Mouse (Mus musculus) liver, embryonic 12.5 days (tissue): ENCODE measurements around the gene Stpg1. TPM values are rescaled to one million over a fixed set of nuclear protein-coding genes. Genes with fewer than 3 reads are reported as not detected.

Source experiments
- ATAC-seq: fragments of 200-750 bp; cut with Nextera tagmentation; 2 replicates; pipeline ENCODE4 v1.8.0; 2017; ENCODE audit warnings: moderate number of reproducible peaks, mild to moderate bottlenecking, moderate library complexity
- H3K27ac ChIP-seq: fragments of 300-500 bp; sonication (generic); 2 replicates; pipeline ENCODE4 v1.5.1; 2016; ENCODE audit warnings: mild to moderate bottlenecking
- H3K27me3 ChIP-seq: fragments of 300-500 bp; sonication (generic); replicated peaks from 2 replicates; pipeline ENCODE4 v1.6.1; 2016; ENCODE audit warnings: mild to moderate bottlenecking, moderate library complexity
- H3K36me3 ChIP-seq: fragments of 300-500 bp; sonication (generic); 2 replicates; pipeline ENCODE4 v1.6.1; 2016; ENCODE audit warnings: mild to moderate bottlenecking, moderate library complexity
- H3K4me1 ChIP-seq: fragments of 300-500 bp; sonication (generic); 2 replicates; pipeline ENCODE4 v1.6.1; 2016
- H3K4me2 ChIP-seq: fragments of 300-500 bp; sonication (generic); 2 replicates; pipeline ENCODE4 v1.6.1; 2016; ENCODE audit warnings: mild to moderate bottlenecking, moderate library complexity
- H3K4me3 ChIP-seq: fragments of 300-500 bp; sonication (generic); 2 replicates; pipeline ENCODE4 v1.5.1; 2016; ENCODE audit warnings: mild to moderate bottlenecking, moderate library complexity
- H3K9ac ChIP-seq: fragments of 300-500 bp; sonication (generic); 2 replicates; pipeline ENCODE4 v1.6.1; 2016; ENCODE audit warnings: mild to moderate bottlenecking, moderate library complexity
- H3K9me3 ChIP-seq: fragments of 300-500 bp; sonication (generic); replicated peaks from 2 replicates; pipeline ENCODE4 v1.6.1; 2016; ENCODE audit warnings: mild to moderate bottlenecking, moderate library complexity
- WGBS: fragments of 180-500 bp; shearing (Covaris S2); methylation state at CpG from one replicate; pipeline ENCODE4 v1.1.7; 2016; ENCODE audit not compliant: insufficient replicate concordance; 5-methylcytosine and 5-hydroxymethylcytosine counted together
- polyA plus RNA-seq: library from polyadenylated mRNA; unstranded; fragments of >200 nt; fragmentation: Nextera tagmentation; extraction: Ambion mirVana; gene quantifications from 2 replicates; pipeline ENCODE4 v1.2.1, GENCODE M21; 2016

Stpg1 gene
- polyA plus RNA-seq, result 0.14 TPM in 1 of 2 replicates, not detected in the other

GRCm38 (mm10) chr4:135494521-135495396 is at the start of gene Stpg1, which contains the start of gene Nipal3:
TSS of gene Stpg1 (plus strand) at chr4:135494790.
TSS of gene Nipal3 (minus strand) at chr4:135495038.
- Histone ChIP-seq H3K4me2 (peak within 1 kb of the TSS; percentile 87), H3K9me3 (no peaks in the 10 kb centered on the region), H3K4me3 (peak within 1 kb of the TSS; percentile 68), H3K9ac (peak within 1 kb of the TSS; percentile 75), H3K27me3 (no peaks in the 10 kb centered on the region), H3K4me1 (peaks cover 42% of the 10 kb centered on the region), H3K27ac (peak within 1 kb of the TSS; percentile 75), H3K36me3 (peaks cover 13% of the 10 kb centered on the region)
- under 1% methylated on average over 53 of the region's 53 CpGs for WGBS
- peak; percentile 99 for ATAC-seq

DNA sequence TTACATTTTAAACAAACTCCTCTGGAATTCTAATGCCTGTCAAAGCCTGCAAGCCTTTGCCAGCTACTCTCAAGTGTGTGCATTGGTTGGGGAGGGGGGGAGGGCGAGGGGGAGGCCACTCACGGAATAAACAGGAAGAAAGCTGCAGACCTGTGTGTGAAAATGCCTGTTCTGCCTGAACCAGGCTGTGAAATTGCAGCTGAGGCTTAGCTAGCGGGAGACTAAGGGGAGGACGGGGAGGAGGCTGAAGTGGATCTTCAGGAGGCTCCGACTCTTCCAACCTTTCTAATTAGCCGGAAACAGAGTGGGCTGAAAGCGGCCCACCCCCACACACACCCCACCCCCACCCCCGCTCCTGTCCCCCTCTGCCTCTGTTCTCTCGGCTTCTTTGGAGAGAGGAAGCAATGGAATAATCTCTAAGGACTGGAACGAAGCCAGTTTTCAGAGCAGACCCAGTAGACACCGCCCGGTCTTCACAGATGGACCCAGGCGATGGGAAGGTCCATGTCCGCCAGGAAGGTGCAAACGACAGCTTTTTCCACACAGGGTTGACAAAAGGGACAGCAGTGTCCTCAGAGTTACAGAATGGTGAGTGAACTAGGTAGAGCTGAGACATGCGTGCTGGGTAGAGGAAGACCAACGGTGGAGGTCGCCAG is 43.1 kb upstream of the Stpg1 start:
- no peaks in the 10 kb centered on the region for H3K9me3 ChIP-seq
- 55% methylated on average over 18 of the region's 18 CpGs for WGBS
- peaks cover 5% of the 10 kb centered on the region; the same call in 1 of the 2 replicates for H3K36me3 ChIP-seq
- H3K27me3 ChIP-seq, result no peaks in the 10 kb centered on the region
- H3K4me3 ChIP-seq, result no peak overlapping the region
- peak overlapping the region; percentile 32; the same call in 1 of the 2 replicates for H3K27ac ChIP-seq
- ATAC-seq, result no peak
- peak overlapping the region; percentile 14; the same call in 1 of the 2 replicates for H3K4me2 ChIP-seq
- peaks cover 21% of the 10 kb centered on the region; the same call in 1 of the 2 replicates for H3K4me1 ChIP-seq
- H3K9ac ChIP-seq, result no peak overlapping the region

- H3K27ac ChIP-seq, result no peak overlapping the region
Observed at GRCm38 (mm10) chr4:135453164-135453563, 41.4 kb upstream of the Stpg1 start.

DNA sequence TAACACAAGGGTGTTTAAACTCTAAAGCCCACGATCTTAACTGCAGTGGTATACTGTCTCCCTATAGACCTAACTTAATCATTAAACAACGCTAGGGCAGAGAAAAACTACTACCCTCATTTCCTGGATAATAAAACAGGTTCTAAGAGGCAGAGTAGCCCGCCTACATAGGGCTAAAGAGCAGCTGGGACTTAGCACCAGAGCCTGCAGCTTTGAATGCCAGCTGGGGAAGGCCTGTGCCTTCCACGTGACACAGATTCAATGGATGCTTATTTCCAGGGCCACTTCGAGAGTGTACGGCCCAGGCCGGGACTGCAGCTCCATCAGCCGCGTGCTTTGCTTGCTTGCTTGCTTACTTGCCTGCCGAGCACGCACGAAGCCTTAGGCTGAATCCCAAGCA is 41.0 kb upstream of the Stpg1 start:
- Histone ChIP-seq H3K4me1 (peaks cover 21% of the 10 kb centered on the region; the same call in 1 of the 2 replicates), H3K36me3 (peaks cover 5% of the 10 kb centered on the region; the same call in 1 of the 2 replicates), H3K9me3 (no peaks in the 10 kb centered on the region), H3K4me3 (no peak overlapping the region), H3K9ac (no peak overlapping the region), H3K4me2 (no peak overlapping the region), H3K27ac (0 out of 2 replicates have a peak overlapping the region, but pooled peaks have one; percentile 10), H3K27me3 (no peaks in the 10 kb centered on the region)
- ATAC-seq, result no peak
- 74% methylated on average over 12 of the region's 12 CpGs for WGBS

More at GRCm38 (mm10) chr4:135453164-135453563, 41.4 kb upstream of the Stpg1 start:
- H3K4me3 ChIP-seq, result no peak overlapping the region
- no peak overlapping the region for H3K9ac ChIP-seq
- H3K4me1 ChIP-seq, result peaks cover 21% of the 10 kb centered on the region; the same call in 1 of the 2 replicates
- H3K36me3 ChIP-seq, result peaks cover 5% of the 10 kb centered on the region; the same call in 1 of the 2 replicates
- no peak overlapping the region for H3K4me2 ChIP-seq
- no peaks in the 10 kb centered on the region for H3K9me3 ChIP-seq
- WGBS, result 60% methylated on average over 6 of the region's 6 CpGs
- no peak for ATAC-seq
- H3K27me3 ChIP-seq, result no peaks in the 10 kb centered on the region

GRCm38 (mm10) chr4:135463406-135463805 is 31.2 kb upstream of the Stpg1 start:
- H3K4me3 ChIP-seq, result no peak overlapping the region
- H3K27ac ChIP-seq, result no peak overlapping the region
- ATAC-seq, result no peak
- WGBS, result 89% methylated on average over 11 of the region's 11 CpGs
- H3K36me3 ChIP-seq, result peaks cover 22% of the 10 kb centered on the region
- H3K27me3 ChIP-seq, result no peaks in the 10 kb centered on the region
- no peaks in the 10 kb centered on the region for H3K4me1 ChIP-seq
- no peak overlapping the region for H3K9ac ChIP-seq
- no peak overlapping the region for H3K4me2 ChIP-seq
- H3K9me3 ChIP-seq, result no peaks in the 10 kb centered on the region

DNA sequence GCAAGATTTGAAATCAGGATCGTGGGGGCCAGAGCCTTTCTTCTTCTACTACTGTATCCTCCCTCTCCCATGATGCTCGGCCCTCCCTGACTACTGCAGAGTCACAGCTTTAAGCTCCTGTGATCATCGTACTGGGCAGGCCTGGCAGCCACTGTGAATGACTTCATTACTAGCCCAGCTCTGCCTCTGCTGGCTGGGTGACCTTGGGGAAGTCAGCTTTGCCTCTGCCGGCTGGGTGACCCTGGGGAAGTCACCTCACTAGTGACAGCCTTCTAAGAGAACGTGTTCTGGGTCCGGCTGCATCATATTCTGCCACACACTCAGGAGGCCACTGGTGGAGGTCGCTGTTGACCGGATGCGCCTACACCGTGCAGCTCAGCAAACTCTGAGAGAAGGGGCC is 16.7 kb upstream of the Stpg1 start:
- Histone ChIP-seq H3K9me3 (no peaks in the 10 kb centered on the region), H3K27ac (no peak overlapping the region), H3K4me1 (peaks cover 14% of the 10 kb centered on the region), H3K36me3 (peaks cover 17% of the 10 kb centered on the region; the same call in 1 of the 2 replicates), H3K9ac (no peak overlapping the region), H3K4me3 (no peak overlapping the region), H3K27me3 (no peaks in the 10 kb centered on the region), H3K4me2 (no peak overlapping the region)
- 83% methylated on average over 10 of the region's 10 CpGs for WGBS
- ATAC-seq, result no peak

- Histone ChIP-seq H3K36me3 (peaks cover 14% of the 10 kb centered on the region; the same call in 1 of the 2 replicates), H3K4me3 (no peak overlapping the region), H3K4me2 (no peak overlapping the region), H3K4me1 (peaks cover 24% of the 10 kb centered on the region), H3K9ac (no peak overlapping the region), H3K27me3 (no peaks in the 10 kb centered on the region), H3K27ac (no peak overlapping the region), H3K9me3 (no peaks in the 10 kb centered on the region)
- peak; percentile 73 for ATAC-seq
- WGBS, result 62% methylated on average over 9 of the region's 9 CpGs
Observed at GRCm38 (mm10) chr4:135480370-135480769, 14.2 kb upstream of the Stpg1 start.

DNA sequence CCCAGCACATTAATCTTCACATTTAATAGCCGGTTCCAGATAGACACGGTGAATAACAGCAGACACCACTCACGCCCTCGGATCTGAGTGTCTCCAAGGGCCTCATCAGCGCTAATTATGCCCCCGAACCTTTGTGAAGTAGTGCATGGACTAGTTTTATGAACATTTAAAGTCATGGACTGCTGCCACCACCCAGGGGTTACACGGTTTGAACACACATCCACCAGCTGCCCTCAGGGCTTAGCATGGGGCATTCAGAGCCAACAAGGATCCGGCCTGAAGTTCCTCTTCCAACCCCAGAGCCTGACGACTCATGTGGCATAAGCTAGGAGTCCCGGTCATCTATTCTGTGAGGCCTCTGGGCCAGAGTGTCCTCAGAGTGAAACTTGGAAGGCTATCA is 9.5 kb upstream of the Stpg1 start:
- Histone ChIP-seq H3K27me3 (no peaks in the 10 kb centered on the region), H3K9ac (no peak overlapping the region), H3K4me1 (peaks cover 22% of the 10 kb centered on the region), H3K4me3 (no peak overlapping the region), H3K27ac (no peak overlapping the region), H3K4me2 (no peak overlapping the region), H3K9me3 (no peaks in the 10 kb centered on the region), H3K36me3 (peaks cover 29% of the 10 kb centered on the region)
- WGBS, result 76% methylated on average over 10 of the region's 10 CpGs
- no peak for ATAC-seq

DNA sequence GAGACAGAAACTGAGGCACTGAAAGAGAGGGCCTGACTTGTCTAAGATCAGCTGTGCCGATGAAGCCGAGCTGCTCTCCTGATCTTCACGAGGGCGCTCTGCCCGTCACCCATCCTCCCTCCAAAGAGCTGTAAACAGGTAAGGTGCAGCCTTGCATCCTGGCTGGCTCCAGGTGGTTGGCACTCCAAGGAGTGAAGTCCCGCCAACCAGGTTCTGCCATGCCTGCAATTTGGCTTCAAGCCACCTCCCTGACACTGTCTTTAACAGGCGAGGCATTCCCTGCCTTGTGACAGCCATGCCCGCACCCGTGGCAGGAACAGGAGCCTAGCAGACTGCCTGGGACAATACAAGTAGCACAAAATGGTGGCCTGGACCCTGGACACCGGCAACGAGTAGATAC is 8.2 kb upstream of the Stpg1 start:
- H3K27me3 ChIP-seq, result no peaks in the 10 kb centered on the region
- no peak overlapping the region for H3K4me2 ChIP-seq
- peaks cover 10% of the 10 kb centered on the region; the same call in 1 of the 2 replicates for H3K4me1 ChIP-seq
- H3K4me3 ChIP-seq, result no peak overlapping the region
- peaks cover 39% of the 10 kb centered on the region for H3K36me3 ChIP-seq
- H3K9me3 ChIP-seq, result no peaks in the 10 kb centered on the region
- ATAC-seq, result no peak
- H3K9ac ChIP-seq, result no peak overlapping the region
- H3K27ac ChIP-seq, result no peak overlapping the region
- WGBS, result 84% methylated on average over 11 of the region's 11 CpGs

DNA sequence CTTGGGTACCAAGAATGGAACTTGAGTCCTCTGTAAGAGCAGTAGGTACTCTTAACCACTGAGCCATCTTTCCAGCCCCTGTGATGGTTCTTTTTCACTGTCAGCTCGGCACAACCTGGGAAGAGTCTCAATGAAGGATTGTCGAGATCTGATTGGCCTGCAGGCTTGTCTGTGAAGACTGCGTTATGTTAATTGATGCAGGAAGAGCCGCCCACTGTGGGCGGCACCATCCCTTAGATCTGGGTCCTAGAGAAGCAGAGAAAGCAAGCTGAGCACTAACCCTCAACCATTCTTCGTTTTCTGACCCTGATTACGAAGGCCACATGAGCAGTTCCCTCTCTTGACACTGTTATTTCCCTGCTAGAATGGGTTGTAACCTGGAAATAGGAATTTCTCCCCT is 5.3 kb upstream of the Stpg1 start:
- Histone ChIP-seq H3K9ac (no peak overlapping the region), H3K4me2 (no peak overlapping the region), H3K27me3 (no peaks in the 10 kb centered on the region), H3K36me3 (peaks cover 31% of the 10 kb centered on the region), H3K4me1 (peaks cover 12% of the 10 kb centered on the region), H3K4me3 (no peak overlapping the region), H3K9me3 (no peaks in the 10 kb centered on the region), H3K27ac (no peak overlapping the region)
- no peak for ATAC-seq
- 78% methylated on average over 7 of the region's 7 CpGs for WGBS

- Histone ChIP-seq H3K4me1 (peaks cover 28% of the 10 kb centered on the region), H3K9me3 (no peaks in the 10 kb centered on the region), H3K4me2 (peak overlapping the region; percentile 87), H3K27me3 (no peaks in the 10 kb centered on the region), H3K36me3 (peaks cover 27% of the 10 kb centered on the region), H3K9ac (peak overlapping the region; percentile 75), H3K4me3 (peak overlapping the region; percentile 68), H3K27ac (peak overlapping the region; percentile 75)
- ATAC-seq, result no peak
- 28% methylated on average over 4 of the region's 4 CpGs for WGBS
Observed at GRCm38 (mm10) chr4:135493271-135493670, 1.3 kb upstream of the Stpg1 start.
